Mouse (Mus musculus): ENCODE results near the gene Olfr247.
"Not testable (repeated sequence)": the region's sequence is repeated elsewhere in the genome, so short reads cannot be mapped to it uniquely, and the experiment has no call there.

Gene Olfr247

GRCm38 (mm10) chr10:129976040-129976439, at the start of gene Olfr247:
Olfr247 (minus strand) TSS chr10:129976140.
- not testable (repeated sequence) for DNase-seq (ENCODE audit: extremely low read depth, low read depth)

- no peak for DNase-seq (ENCODE audit: extremely low read depth, low read depth)
These were observed 36.4 kb upstream of the Olfr247 start, which contains the start of gene Olfr820 for GRCm38 (mm10) chr10:130012321-130012720. Olfr820 (plus strand) TSS chr10:130012621.

- not testable (repeated sequence) for DNase-seq (ENCODE audit: extremely low read depth, low read depth)
These were observed 29.4 kb upstream of the Olfr247 start for GRCm38 (mm10) chr10:130005366-130005765.

- DNase-seq (ENCODE audit: extremely low read depth, low read depth), result not testable (repeated sequence)
These were observed 28.2 kb upstream of the Olfr247 start for GRCm38 (mm10) chr10:130004104-130004503.

DNA sequence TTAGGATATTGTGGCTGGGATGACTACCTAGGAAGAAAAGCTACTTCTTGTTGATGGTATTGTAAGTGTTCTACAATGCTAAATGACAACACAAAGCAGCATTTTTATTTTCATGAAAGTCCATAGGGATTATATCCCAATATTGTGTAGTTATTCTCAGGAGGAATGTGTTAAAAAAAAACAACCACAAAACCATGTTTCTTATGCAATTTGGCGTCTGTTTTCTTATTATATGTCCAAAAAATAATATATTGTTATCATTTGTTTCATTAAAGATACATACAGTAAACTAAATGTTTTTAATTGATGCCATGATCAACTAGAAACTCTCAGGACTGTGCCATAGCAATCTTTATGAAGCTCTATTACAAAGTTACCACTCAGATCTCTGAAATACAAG, 9.0 kb upstream of the Olfr247 start, which contains the start of gene Gm10310:
Gene Gm10310 (minus strand): TSS at position 101 of the 400 bp plus-strand sequence.
- DNase-seq (ENCODE audit: extremely low read depth, low read depth), result not testable (repeated sequence)

- DNase-seq (ENCODE audit: extremely low read depth, low read depth), result not testable (repeated sequence)
These were observed 5.9 kb upstream of the Olfr247 start for GRCm38 (mm10) chr10:129981867-129982266.

GRCm38 (mm10) chr10:129972994-129973393, 2.9 kb downstream of the Olfr247 start:
- DNase-seq (ENCODE audit: extremely low read depth, low read depth), result not testable (repeated sequence)

DNA sequence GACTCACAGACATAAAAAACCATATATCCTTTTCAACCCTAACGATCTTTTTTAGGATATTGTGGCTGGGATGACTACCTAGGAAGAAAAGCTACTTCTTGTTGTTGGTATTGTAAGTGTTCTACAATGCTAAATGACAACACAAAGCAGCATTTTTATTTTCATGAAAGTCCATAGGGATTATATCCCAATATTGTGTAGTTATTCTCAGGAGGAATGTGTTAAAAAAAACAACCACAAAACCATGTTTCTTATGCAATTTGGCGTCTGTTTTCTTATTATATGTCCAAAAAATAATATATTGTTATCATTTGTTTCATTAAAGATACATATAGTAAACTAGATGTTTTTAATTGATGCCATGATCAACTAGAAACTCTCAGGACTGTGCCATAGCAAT, 8.8 kb downstream of the Olfr247 start, which contains the start of gene Olfr819:
Gene Olfr819 (minus strand): TSS at position 101 of the 400 bp plus-strand sequence.
- not testable (repeated sequence) for DNase-seq (ENCODE audit: extremely low read depth, low read depth)

DNA sequence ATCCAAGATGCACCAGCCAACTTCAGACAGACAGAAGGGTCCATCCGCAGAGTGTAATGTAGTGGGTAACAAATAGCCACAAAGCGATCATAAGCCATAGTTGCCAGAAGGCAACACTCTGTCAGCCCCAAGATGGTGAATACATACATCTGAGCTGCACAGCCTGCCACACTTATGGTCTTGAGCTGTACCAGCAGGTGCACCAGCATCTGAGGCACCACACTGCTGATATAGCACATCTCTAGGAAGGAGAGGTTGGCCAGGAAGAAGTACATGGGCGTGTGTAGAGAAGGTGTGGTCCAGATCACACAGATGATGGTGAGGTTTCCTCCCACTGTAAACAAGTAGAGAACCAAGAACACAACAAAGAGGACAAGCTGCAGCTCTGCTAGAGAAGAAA, 9.7 kb downstream of the Olfr247 start:
- not testable (repeated sequence) for DNase-seq (ENCODE audit: extremely low read depth, low read depth)

DNA sequence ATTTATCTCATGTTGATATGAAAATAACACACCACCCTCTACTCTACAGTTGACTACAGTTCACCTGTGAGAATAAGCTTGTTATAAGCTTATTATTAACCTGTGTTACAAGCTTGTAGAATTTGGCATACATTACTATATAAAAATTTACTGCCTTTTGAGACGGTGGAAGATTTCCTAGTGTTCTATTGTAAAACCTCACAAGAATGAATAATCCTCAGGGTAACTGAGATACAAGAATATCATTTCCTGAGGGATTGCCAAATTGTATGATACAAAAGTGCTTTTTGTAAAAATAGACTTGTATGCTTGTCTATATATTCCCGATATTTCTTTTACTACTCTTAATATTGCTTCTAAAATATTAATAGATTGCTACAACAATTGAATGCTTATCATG, 26.9 kb downstream of the Olfr247 start, which contains the start of gene Olfr818:
Gene Olfr818 (minus strand): TSS at position 101 of the 400 bp plus-strand sequence.
- DNase-seq (ENCODE audit: extremely low read depth, low read depth), result no peak

All from MEL-GATA-1-ER (cell line).